Mouse (Mus musculus): ENCODE data around the gene Crk. TPM values are rescaled to one million over a fixed set of nuclear protein-coding genes. Genes with fewer than 3 reads are reported as not detected.

Crk gene
- polyA plus RNA-seq, 1 experiment from 2014 or later: 142 TPM

Other genes starting within 250 kb of the Crk start
- gene Serpinf2, start 239.7 kb upstream of the Crk start, polyA plus RNA-seq (2016; fragmentation: Nextera tagmentation; extraction: Ambion mirVana): 0.08 and 0.14 TPM in 2 replicates
- 7.0 and 7.1 TPM in 2 replicates for gene Wdr81, start 224.5 kb upstream of the Crk start, polyA plus RNA-seq (2016; fragmentation: Nextera tagmentation; extraction: Ambion mirVana)
- gene Tlcd2, start 217.5 kb upstream of the Crk start, polyA plus RNA-seq (2016; fragmentation: Nextera tagmentation; extraction: Ambion mirVana): 26.6 and 28.7 TPM in 2 replicates
- 74.2 and 76.5 TPM in 2 replicates for gene Prpf8, start 192.4 kb upstream of the Crk start, polyA plus RNA-seq (2016; fragmentation: Nextera tagmentation; extraction: Ambion mirVana)
- gene Rilp, start 169.2 kb upstream of the Crk start, polyA plus RNA-seq (2016; fragmentation: Nextera tagmentation; extraction: Ambion mirVana): 0.31 and 0.75 TPM in 2 replicates
- 6.5 and 7.0 TPM in 2 replicates for gene Scarf1, start 165.7 kb upstream of the Crk start, polyA plus RNA-seq (2016; fragmentation: Nextera tagmentation; extraction: Ambion mirVana)
- 6.3 and 7.4 TPM in 2 replicates for gene Slc43a2, start 147.6 kb upstream of the Crk start, polyA plus RNA-seq (2016; fragmentation: Nextera tagmentation; extraction: Ambion mirVana)
- gene Pitpna, start 91.2 kb upstream of the Crk start, polyA plus RNA-seq (2016; fragmentation: Nextera tagmentation; extraction: Ambion mirVana): 96.0 TPM in 2 replicates
- 19.8 and 20.8 TPM in 2 replicates for gene Inpp5k, start 48.3 kb upstream of the Crk start, polyA plus RNA-seq (2016; fragmentation: Nextera tagmentation; extraction: Ambion mirVana)
- gene Myo1c, start 28.8 kb upstream of the Crk start, polyA plus RNA-seq (2016; fragmentation: Nextera tagmentation; extraction: Ambion mirVana): 28.0 and 31.0 TPM in 2 replicates
- gene Ywhae, start 53.6 kb downstream of the Crk start, polyA plus RNA-seq (2016; fragmentation: Nextera tagmentation; extraction: Ambion mirVana): 1,049 and 1,107 TPM in 2 replicates
- 2.1 and 2.5 TPM in 2 replicates for gene Doc2b, start 116.8 kb downstream of the Crk start, polyA plus RNA-seq (2016; fragmentation: Nextera tagmentation; extraction: Ambion mirVana)